Mouse (Mus musculus): ENCODE data around the gene Chic2.

The Chic2 gene

GRCm38 (mm10) chr5:75044310-75044904 is at the start of gene Chic2:
Gene Chic2 (minus strand): TSS chr5:75044774.
- peak; percentile 81 to 86 for DNase-seq (ENCODE audit: low spot score in 2 of 2)

DNA sequence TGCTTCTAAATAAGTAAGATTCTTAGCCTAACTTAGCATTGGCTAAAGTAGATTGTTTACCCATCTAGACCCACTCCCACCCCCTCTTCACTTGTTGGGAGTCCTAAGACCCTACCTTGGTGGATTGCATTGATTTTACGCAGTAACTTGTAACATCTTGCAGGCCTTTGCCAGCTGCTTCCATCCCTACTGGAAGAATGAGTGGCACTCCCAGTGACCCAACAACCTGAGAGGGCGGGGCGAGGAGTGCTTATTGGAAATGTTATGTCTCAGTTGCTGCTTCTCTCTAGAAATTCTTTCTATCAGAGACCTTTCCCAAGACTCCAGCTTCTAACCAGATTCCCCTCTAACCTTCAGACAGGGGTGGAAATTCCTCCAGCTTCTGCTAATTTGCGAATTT is 41.3 kb upstream of the Chic2 start:
- DNase-seq (ENCODE audit: low spot score in 2 of 2), result no peak

GRCm38 (mm10) chr5:75085521-75085875 is 40.9 kb upstream of the Chic2 start:
- no peak for DNase-seq (ENCODE audit: low spot score in 2 of 2)

GRCm38 (mm10) chr5:75084871-75085520 is 40.4 kb upstream of the Chic2 start:
- no peak for DNase-seq (ENCODE audit: low spot score in 2 of 2)

DNA sequence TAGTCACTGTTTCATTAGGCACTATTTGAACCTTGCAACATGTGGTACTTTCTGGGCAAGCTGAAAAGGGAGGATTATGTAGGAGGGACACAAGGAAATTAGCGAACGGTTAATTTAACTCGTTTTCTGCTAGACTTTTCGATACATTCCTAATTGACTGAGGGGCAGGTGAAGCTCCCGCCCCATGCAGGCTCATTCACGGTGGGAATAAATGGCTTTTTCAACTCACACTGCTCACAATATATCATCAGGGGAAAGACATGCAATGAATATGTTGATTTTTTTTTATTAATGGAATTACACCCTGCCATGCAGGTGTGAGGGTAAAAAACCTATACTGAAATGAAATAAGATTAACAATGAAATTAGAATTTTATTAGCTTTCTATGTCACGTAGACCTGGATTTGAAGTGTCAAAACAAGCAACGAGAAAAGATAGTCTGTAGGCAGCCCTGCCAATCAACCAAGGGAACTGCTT is 39.9 kb upstream of the Chic2 start:
- no peak for DNase-seq (ENCODE audit: low spot score in 2 of 2)

DNA sequence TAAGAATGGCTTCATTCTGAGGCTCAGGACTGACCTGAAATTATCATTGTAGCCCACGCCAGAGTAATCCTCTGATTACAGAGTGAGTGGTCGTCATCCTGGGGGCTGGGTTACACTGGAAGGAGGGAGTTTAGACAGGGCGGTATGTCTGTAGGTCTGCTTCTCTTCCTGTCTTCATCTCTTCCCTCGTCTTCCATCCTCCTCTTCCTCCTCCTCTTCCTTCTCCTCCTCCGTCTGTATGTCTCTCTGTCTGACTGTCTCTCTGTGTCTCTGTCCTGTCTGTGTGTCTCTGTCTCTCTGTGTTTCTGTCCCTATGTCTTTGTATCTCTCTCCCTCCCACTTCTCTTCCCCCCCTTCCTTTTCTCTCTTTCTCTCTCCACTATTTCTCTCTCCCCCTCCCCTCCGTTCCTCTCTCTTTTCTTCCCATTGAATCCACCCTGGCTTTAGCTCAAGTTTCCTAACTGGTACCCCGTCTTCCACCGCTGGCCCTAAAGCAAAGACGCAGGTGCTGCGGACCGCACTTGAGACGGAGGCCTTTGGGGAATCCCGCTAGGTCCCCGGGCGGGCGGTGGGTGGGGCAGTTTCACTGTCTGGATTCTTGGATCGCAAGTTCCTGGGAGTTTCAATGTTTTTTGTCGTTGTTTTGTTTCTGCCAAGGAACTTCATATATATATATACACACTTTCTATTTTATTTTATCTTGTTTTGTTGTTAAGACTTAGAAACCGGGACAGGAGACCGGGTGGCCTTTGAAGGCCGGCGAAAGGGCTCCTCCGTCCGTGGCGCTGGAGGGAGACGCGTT is 39.2 kb upstream of the Chic2 start:
- DNase-seq (ENCODE audit: low spot score in 2 of 2), result no peak

DNA sequence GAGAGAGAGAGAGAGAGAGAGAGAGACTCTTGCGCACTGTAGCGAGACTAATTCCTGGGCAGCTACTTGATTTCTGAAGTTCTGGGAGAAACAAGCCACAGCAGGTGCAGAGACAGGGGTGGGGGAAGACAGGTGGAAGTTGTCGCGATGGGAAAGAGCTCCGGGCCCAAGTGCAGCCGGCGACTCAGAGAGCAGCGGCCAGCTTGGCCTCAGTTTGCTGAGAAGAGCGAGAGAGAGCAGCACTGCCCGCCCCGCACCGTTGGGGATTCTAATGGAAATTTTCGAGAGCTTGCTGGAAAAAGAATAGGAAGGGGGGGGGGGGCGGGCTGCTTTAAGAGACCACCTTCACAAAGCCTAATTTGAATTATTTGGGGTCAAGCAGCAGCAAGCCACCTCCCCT is 38.5 kb upstream of the Chic2 start:
- DNase-seq (ENCODE audit: low spot score in 2 of 2), result no peak

GRCm38 (mm10) chr5:75082439-75082838 is 37.9 kb upstream of the Chic2 start:
- DNase-seq (ENCODE audit: low spot score in 2 of 2), result no peak

DNA sequence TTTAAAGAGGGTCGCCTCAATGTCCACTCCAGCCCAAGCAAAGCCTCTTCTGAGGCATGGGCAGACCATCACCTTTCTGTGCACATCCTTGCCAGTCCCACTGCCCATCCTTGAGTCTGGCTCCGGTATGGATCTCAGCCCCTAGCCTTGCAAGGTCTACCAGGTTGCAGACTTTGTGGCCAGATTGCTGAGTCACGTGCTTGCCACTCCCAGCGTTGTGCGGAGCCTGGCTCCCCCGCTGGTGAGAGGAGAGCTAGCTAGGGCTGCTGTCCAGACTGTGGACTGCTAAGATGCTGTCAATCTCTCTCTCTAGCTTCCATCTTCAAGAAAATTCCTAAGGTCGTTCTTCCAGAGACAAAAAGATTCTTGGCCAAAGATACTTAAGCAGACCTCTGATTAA is 35.0 kb upstream of the Chic2 start:
- DNase-seq (ENCODE audit: low spot score in 2 of 2), result no peak

DNA sequence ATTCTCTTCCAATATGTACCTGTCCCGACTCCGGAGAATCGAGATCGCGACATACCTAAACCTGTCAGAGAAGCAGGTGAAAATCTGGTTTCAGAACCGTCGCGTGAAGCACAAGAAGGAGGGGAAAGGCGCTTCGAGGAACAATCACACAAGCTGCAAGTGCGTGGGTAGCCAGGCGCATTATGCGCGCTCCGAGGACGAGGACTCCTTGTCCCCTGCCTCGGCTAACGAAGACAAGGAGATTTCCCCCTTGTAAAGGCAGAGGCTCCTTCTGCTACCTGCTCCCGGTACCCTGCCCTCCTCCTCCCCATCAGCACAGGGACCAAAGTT is 32.4 kb upstream of the Chic2 start:
- DNase-seq (ENCODE audit: low spot score in 2 of 2), result no peak

GRCm38 (mm10) chr5:75076326-75077050 is 31.9 kb upstream of the Chic2 start:
- no peak for DNase-seq (ENCODE audit: low spot score in 2 of 2)

DNA sequence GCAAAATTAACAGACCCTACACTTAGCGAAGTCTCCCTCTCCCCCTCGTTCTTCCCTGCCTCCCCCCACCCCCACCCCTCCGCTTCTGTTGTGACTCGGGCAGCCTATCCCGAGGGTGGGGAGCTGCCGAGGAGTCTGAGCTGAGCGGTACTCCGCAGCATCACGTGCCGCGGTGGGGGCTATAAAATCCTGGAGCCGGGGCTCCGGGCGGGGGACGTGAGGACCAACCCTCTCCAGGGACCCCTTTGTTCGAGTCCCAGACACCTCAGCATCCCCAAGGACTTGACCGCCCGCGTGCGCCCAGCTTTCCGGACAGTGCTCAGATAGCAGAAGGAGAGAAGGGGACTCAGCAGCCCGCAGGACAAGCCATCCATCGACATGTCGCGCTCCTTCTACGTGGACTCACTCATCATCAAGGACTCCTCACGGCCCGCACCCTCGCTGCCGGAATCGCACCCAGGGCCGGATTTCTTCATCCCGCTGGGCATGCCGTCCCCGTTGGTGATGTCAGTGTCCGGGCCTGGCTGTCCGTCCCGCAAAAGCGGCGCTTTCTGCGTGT is 30.9 kb upstream of the Chic2 start, which contains the start of gene Gsx2:
TSS of gene Gsx2 (plus strand) at position 219 of the 559 bp plus-strand sequence.
- DNase-seq (ENCODE audit: low spot score in 2 of 2), result no peak

GRCm38 (mm10) chr5:75074537-75075382 is 30.2 kb upstream of the Chic2 start:
- no peak for DNase-seq (ENCODE audit: low spot score in 2 of 2)

DNA sequence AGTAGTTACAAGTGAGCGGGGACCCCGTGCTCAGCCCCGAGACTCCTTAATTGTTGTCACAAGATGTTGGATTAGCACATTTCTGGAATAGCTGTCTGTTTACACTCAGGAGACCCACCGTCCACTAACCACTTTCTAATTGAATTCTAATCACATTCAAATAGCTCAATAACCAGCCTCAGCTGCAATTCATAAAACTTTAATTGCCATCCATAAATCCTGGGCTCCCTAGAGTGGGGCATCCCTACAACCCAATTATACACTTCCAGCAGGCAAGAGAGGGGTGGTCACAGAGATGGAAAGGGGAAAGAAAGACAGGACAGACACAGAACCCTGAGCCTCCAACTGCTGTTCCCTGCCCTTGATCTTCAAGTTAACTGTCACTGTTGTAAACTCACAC is 29.6 kb upstream of the Chic2 start:
- DNase-seq (ENCODE audit: low spot score in 2 of 2), result no peak

GRCm38 (mm10) chr5:75073684-75074083 is 29.1 kb upstream of the Chic2 start:
- DNase-seq (ENCODE audit: low spot score in 2 of 2), result no peak

- DNase-seq (ENCODE audit: low spot score in 2 of 2), result no peak
These were observed 28.6 kb upstream of the Chic2 start for GRCm38 (mm10) chr5:75073167-75073566.

- DNase-seq (ENCODE audit: low spot score in 2 of 2), result no peak
These were observed 28.0 kb upstream of the Chic2 start for GRCm38 (mm10) chr5:75072532-75072931.

- no peak for DNase-seq (ENCODE audit: low spot score in 2 of 2)
These were observed 27.4 kb upstream of the Chic2 start for GRCm38 (mm10) chr5:75071951-75072350.

GRCm38 (mm10) chr5:75070656-75071375 is 26.2 kb upstream of the Chic2 start:
- DNase-seq (ENCODE audit: low spot score in 2 of 2), result no peak

DNA sequence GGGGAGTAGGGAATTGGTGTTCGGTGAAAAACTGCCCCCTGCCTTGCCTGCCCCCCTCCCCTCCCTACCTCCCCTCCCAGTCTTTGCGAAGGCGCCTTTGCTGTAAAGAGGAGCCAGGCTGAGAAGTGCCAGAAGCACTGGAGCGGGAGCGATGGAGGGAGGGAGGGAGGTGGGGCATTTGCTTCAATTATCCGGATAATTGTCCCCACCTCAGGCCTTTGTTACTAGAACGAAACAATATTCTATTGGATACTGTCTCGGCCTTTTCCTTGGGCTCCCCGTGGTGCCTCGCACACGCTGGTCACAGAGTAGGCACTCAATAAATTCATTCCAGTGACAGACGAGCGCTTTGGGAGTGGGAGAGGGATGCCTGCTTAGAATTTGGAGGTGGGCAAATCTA is 25.6 kb upstream of the Chic2 start:
- DNase-seq (ENCODE audit: low spot score in 2 of 2), result no peak
